Mouse (Mus musculus) hindbrain, embryonic 15.5 days (tissue): ENCODE measurements around the gene Hspa12b. TPM values are rescaled to one million over a fixed set of nuclear protein-coding genes. Genes with fewer than 3 reads are reported as not detected.

Source experiments
- ATAC-seq: fragments of 200-750 bp; cut with Nextera tagmentation; 2 replicates; pipeline ENCODE4 v1.8.0; 2017; ENCODE audit warnings: low read depth, moderate number of reproducible peaks, moderate TSS enrichment; ENCODE audit not compliant: low FRiP score
- H3K27ac ChIP-seq: fragments of 300-500 bp; sonication (generic); replicated peaks from 2 replicates; pipeline ENCODE4 v1.5.1; 2015; ENCODE audit warnings: mild to moderate bottlenecking, inconsistent platforms
- H3K27me3 ChIP-seq: fragments of 300-500 bp; sonication (generic); 2 replicates; pipeline ENCODE4 v1.6.1; 2015; ENCODE audit warnings: control low read depth, inconsistent platforms
- H3K36me3 ChIP-seq: fragments of 300-500 bp; sonication (generic); 2 replicates; pipeline ENCODE4 v1.6.1; 2015; ENCODE audit warnings: control low read depth, inconsistent platforms
- H3K4me1 ChIP-seq: fragments of 300-500 bp; sonication (generic); replicated peaks from 2 replicates; pipeline ENCODE4 v1.6.1; 2015; ENCODE audit warnings: control low read depth, inconsistent platforms
- H3K4me2 ChIP-seq: fragments of 300-500 bp; sonication (generic); 2 replicates; pipeline ENCODE4 v1.6.1; 2015; ENCODE audit warnings: moderate library complexity, mild to moderate bottlenecking, inconsistent platforms
- H3K4me3 ChIP-seq: fragments of 300-500 bp; sonication (generic); 2 replicates; pipeline ENCODE4 v1.5.1; 2015; ENCODE audit warnings: mild to moderate bottlenecking, inconsistent platforms
- H3K9ac ChIP-seq: fragments of 300-500 bp; sonication (generic); 2 replicates; pipeline ENCODE4 v1.6.1; 2015; ENCODE audit warnings: inconsistent platforms
- H3K9me3 ChIP-seq: fragments of 300-500 bp; sonication (generic); 2 replicates; pipeline ENCODE4 v1.6.1; 2016; ENCODE audit warnings: control low read depth, inconsistent platforms
- WGBS: fragments of 180-500 bp; shearing (Covaris S2); methylation state at CpG from one replicate; pipeline ENCODE4 v1.1.7; 2015; 5-methylcytosine and 5-hydroxymethylcytosine counted together
- polyA plus RNA-seq: library from polyadenylated mRNA; unstranded; fragments of >200 nt; fragmentation: Nextera tagmentation; extraction: Ambion mirVana; gene quantifications from 2 replicates; pipeline ENCODE4 v1.2.1, GENCODE M21; 2015

Hspa12b gene
- polyA plus RNA-seq, 1 experiment from 2014 or later: 4.8 TPM

GRCm38 (mm10) chr2:131132111-131132888 is 5.2 kb downstream of the Hspa12b start:
- 86% methylated on average over 10 of the region's 10 CpGs for WGBS
- no peaks in the 10 kb centered on the region for H3K36me3 ChIP-seq
- H3K9ac ChIP-seq: no peak overlapping the region
- H3K4me1 ChIP-seq: peaks cover 4% of the 10 kb centered on the region
- ATAC-seq: no peak
- no peaks in the 10 kb centered on the region for H3K27me3 ChIP-seq
- H3K9me3 ChIP-seq: no peaks in the 10 kb centered on the region
- no peak overlapping the region for H3K27ac ChIP-seq
- H3K4me3 ChIP-seq: no peak overlapping the region
- no peak overlapping the region for H3K4me2 ChIP-seq

GRCm38 (mm10) chr2:131132930-131133547 is 6.0 kb downstream of the Hspa12b start, which contains the start of gene Gm11037:
Gene Gm11037 (plus strand): TSS chr2:131133497.
- WGBS: 80% methylated on average over 9 of the region's 9 CpGs
- H3K36me3 ChIP-seq: no peaks in the 10 kb centered on the region

GRCm38 (mm10) chr2:131134381-131134780 is 7.3 kb downstream of the Hspa12b start:
- no peaks in the 10 kb centered on the region for H3K9me3 ChIP-seq

More at GRCm38 (mm10) chr2:131132930-131133547, 6.0 kb downstream of the Hspa12b start, which contains the start of gene Gm11037:
- Histone ChIP-seq H3K9ac (no peak within 1 kb of the TSS), H3K4me3 (no peak within 1 kb of the TSS), H3K27ac (no peak within 1 kb of the TSS), H3K4me1 (no peaks in the 10 kb centered on the region), H3K4me2 (no peak within 1 kb of the TSS), H3K27me3 (no peaks in the 10 kb centered on the region), H3K9me3 (no peaks in the 10 kb centered on the region)
- no peak for ATAC-seq

GRCm38 (mm10) chr2:131134826-131135400 is 7.8 kb downstream of the Hspa12b start:
- Histone ChIP-seq H3K4me2 (no peak overlapping the region), H3K27ac (peak overlapping the region; percentile 42), H3K27me3 (no peaks in the 10 kb centered on the region), H3K36me3 (no peaks in the 10 kb centered on the region), H3K9me3 (no peaks in the 10 kb centered on the region), H3K9ac (no peak overlapping the region), H3K4me3 (no peak overlapping the region), H3K4me1 (no peaks in the 10 kb centered on the region)
- WGBS: 87% methylated on average over 8 of the region's 8 CpGs
- no peak for ATAC-seq

More at GRCm38 (mm10) chr2:131134381-131134780, 7.3 kb downstream of the Hspa12b start:
- H3K4me2 ChIP-seq: no peak overlapping the region
- no peaks in the 10 kb centered on the region for H3K36me3 ChIP-seq
- H3K4me1 ChIP-seq: no peaks in the 10 kb centered on the region
- H3K27ac ChIP-seq: no peak overlapping the region
- 70% methylated on average over 1 of the region's 1 CpGs for WGBS
- no peak overlapping the region for H3K9ac ChIP-seq
- H3K4me3 ChIP-seq: no peak overlapping the region
- no peaks in the 10 kb centered on the region for H3K27me3 ChIP-seq
- no peak for ATAC-seq

GRCm38 (mm10) chr2:131135521-131136139 is 8.6 kb downstream of the Hspa12b start:
- H3K4me1 ChIP-seq: no peaks in the 10 kb centered on the region
- H3K4me3 ChIP-seq: no peak overlapping the region

GRCm38 (mm10) chr2:131138296-131138695 is 11.2 kb downstream of the Hspa12b start:
- H3K27me3 ChIP-seq: no peaks in the 10 kb centered on the region
- H3K9me3 ChIP-seq: no peaks in the 10 kb centered on the region
- no peak overlapping the region for H3K4me3 ChIP-seq
- no peak overlapping the region for H3K9ac ChIP-seq
- WGBS: 78% methylated on average over 4 of the region's 4 CpGs
- H3K4me1 ChIP-seq: no peaks in the 10 kb centered on the region
- no peak overlapping the region for H3K4me2 ChIP-seq
- no peak overlapping the region for H3K27ac ChIP-seq
- H3K36me3 ChIP-seq: 0 out of 2 replicates have a peak, but pooled peaks cover 2% of the 10 kb centered on the region
- no peak for ATAC-seq

More at GRCm38 (mm10) chr2:131135521-131136139, 8.6 kb downstream of the Hspa12b start:
- ATAC-seq: peak; percentile 32; the same call in 1 of the 2 replicates
- WGBS: 77% methylated on average over 11 of the region's 11 CpGs
- no peak overlapping the region for H3K27ac ChIP-seq
- H3K4me2 ChIP-seq: no peak overlapping the region
- no peaks in the 10 kb centered on the region for H3K36me3 ChIP-seq
- H3K9ac ChIP-seq: no peak overlapping the region
- H3K9me3 ChIP-seq: no peaks in the 10 kb centered on the region
- H3K27me3 ChIP-seq: no peaks in the 10 kb centered on the region

- H3K36me3 ChIP-seq: 0 out of 2 replicates have a peak, but pooled peaks cover 4% of the 10 kb centered on the region
- no peak overlapping the region for H3K9ac ChIP-seq
- no peaks in the 10 kb centered on the region for H3K9me3 ChIP-seq
- H3K27me3 ChIP-seq: no peaks in the 10 kb centered on the region
- no peaks in the 10 kb centered on the region for H3K4me1 ChIP-seq
- 75% methylated on average over 7 of the region's 7 CpGs for WGBS
- no peak for ATAC-seq
- no peak overlapping the region for H3K4me2 ChIP-seq
- no peak overlapping the region for H3K27ac ChIP-seq
- no peak overlapping the region for H3K4me3 ChIP-seq
Measured at GRCm38 (mm10) chr2:131138760-131139159, 11.7 kb downstream of the Hspa12b start.

- ATAC-seq: no peak
- no peaks in the 10 kb centered on the region for H3K4me1 ChIP-seq
- peaks cover 5% of the 10 kb centered on the region for H3K36me3 ChIP-seq
- no peak overlapping the region for H3K27ac ChIP-seq
- H3K9me3 ChIP-seq: no peaks in the 10 kb centered on the region
- no peak overlapping the region for H3K4me3 ChIP-seq
- no peak overlapping the region for H3K4me2 ChIP-seq
- H3K9ac ChIP-seq: no peak overlapping the region
- no peaks in the 10 kb centered on the region for H3K27me3 ChIP-seq
- 92% methylated on average over 5 of the region's 5 CpGs for WGBS
Measured at GRCm38 (mm10) chr2:131139287-131139686, 12.2 kb downstream of the Hspa12b start.

GRCm38 (mm10) chr2:131139886-131140532 is 12.9 kb downstream of the Hspa12b start:
- Histone ChIP-seq H3K27me3 (no peaks in the 10 kb centered on the region), H3K9me3 (no peaks in the 10 kb centered on the region), H3K4me3 (no peak overlapping the region), H3K4me1 (no peaks in the 10 kb centered on the region), H3K27ac (0 out of 2 replicates have a peak overlapping the region, but pooled peaks have one; percentile 3), H3K4me2 (no peak overlapping the region), H3K9ac (no peak overlapping the region), H3K36me3 (peaks cover 13% of the 10 kb centered on the region)
- 57% methylated on average over 5 of the region's 5 CpGs for WGBS
- ATAC-seq: no peak

- Histone ChIP-seq H3K4me2 (no peak overlapping the region), H3K27me3 (no peaks in the 10 kb centered on the region), H3K9ac (no peak overlapping the region), H3K4me1 (no peaks in the 10 kb centered on the region), H3K27ac (no peak overlapping the region), H3K36me3 (peaks cover 18% of the 10 kb centered on the region), H3K4me3 (no peak overlapping the region), H3K9me3 (no peaks in the 10 kb centered on the region)
- WGBS: 74% methylated on average over 5 of the region's 5 CpGs
- ATAC-seq: no peak
Measured at GRCm38 (mm10) chr2:131140533-131140905, 13.4 kb downstream of the Hspa12b start.

- Histone ChIP-seq H3K27me3 (no peaks in the 10 kb centered on the region), H3K36me3 (peaks cover 23% of the 10 kb centered on the region), H3K4me2 (no peak overlapping the region), H3K4me1 (no peaks in the 10 kb centered on the region), H3K9me3 (no peaks in the 10 kb centered on the region), H3K9ac (no peak overlapping the region), H3K4me3 (no peak overlapping the region), H3K27ac (no peak overlapping the region)
- ATAC-seq: no peak
- 89% methylated on average over 8 of the region's 8 CpGs for WGBS
Measured at GRCm38 (mm10) chr2:131141336-131141986, 14.4 kb downstream of the Hspa12b start.
